Mouse (Mus musculus) left cerebral cortex, postnatal 25 days (tissue): Measurements from ENCODE around the gene Olfr820. TPM values are rescaled to one million over a fixed set of nuclear protein-coding genes. Genes with fewer than 3 reads are reported as not detected.
"Not testable (repeated sequence)": the region's sequence is repeated elsewhere in the genome, so short reads cannot be mapped to it uniquely, and the experiment has no call there.

Experiments used
- DNase-seq, 2 experiments: peaks; one replicate each; pipeline ENCODE4 v3.0.0; 2022; ENCODE audit warnings: low spot score in 2 of 2, mixed read lengths in 1 of 2
- intact Hi-C: fragments of 180-260 bp; cut with DNase I; formaldehyde crosslinking; loops from one replicate; pipeline ENCODE4 v1.15.1; 2025
- total RNA-seq, 2 experiments: library from RNA; stranded (reverse); gene quantifications; 2 replicates each; pipeline ENCODE4 v1.2.3; 2021

Olfr820 gene
- not detected for total RNA-seq

GRCm38 (mm10) chr10:130012321-130012720 lies at the start of gene Olfr820:
Gene Olfr820, plus strand, starts transcription at chr10:130012621.
- intact Hi-C loops: no loop called here
- no peak for DNase-seq

- intact Hi-C loops, DNase-seq: not testable (repeated sequence)
Measured at GRCm38 (mm10) chr10:129966232-129966631, 46.2 kb upstream of the Olfr820 start.

- DNase-seq, intact Hi-C loops: not testable (repeated sequence)
Measured at GRCm38 (mm10) chr10:129967166-129967565, 45.3 kb upstream of the Olfr820 start, which contains the start of gene Olfr819. Gene Olfr819, minus strand, starts transcription at chr10:129967266.

- DNase-seq, intact Hi-C loops: not testable (repeated sequence)
Measured at GRCm38 (mm10) chr10:129972994-129973393, 39.4 kb upstream of the Olfr820 start.

- DNase-seq, intact Hi-C loops: not testable (repeated sequence)
Measured at GRCm38 (mm10) chr10:129976040-129976439, 36.4 kb upstream of the Olfr820 start, which contains the start of gene Olfr247. Gene Olfr247, minus strand, starts transcription at chr10:129976140.

- intact Hi-C loops, DNase-seq: not testable (repeated sequence)
Measured at GRCm38 (mm10) chr10:129981867-129982266, 30.6 kb upstream of the Olfr820 start.

- DNase-seq, intact Hi-C loops: not testable (repeated sequence)
Measured at GRCm38 (mm10) chr10:129984962-129985361, 27.5 kb upstream of the Olfr820 start, which contains the start of gene Gm10310. Gene Gm10310, minus strand, starts transcription at chr10:129985062.

GRCm38 (mm10) chr10:130004104-130004503 lies 8.3 kb upstream of the Olfr820 start:
- DNase-seq, intact Hi-C loops: not testable (repeated sequence)

- DNase-seq, intact Hi-C loops: not testable (repeated sequence)
Measured at GRCm38 (mm10) chr10:130005366-130005765, 7.1 kb upstream of the Olfr820 start.

- intact Hi-C loops: no loop called here
Measured at GRCm38 (mm10) chr10:130030048-130030447, 17.6 kb downstream of the Olfr820 start, which contains the start of gene Olfr821. Gene Olfr821, plus strand, starts transcription at chr10:130030348.

GRCm38 (mm10) chr10:130037096-130037495 lies 24.7 kb downstream of the Olfr820 start:
- intact Hi-C loops: no loop called here

More at GRCm38 (mm10) chr10:130030048-130030447, 17.6 kb downstream of the Olfr820 start, which contains the start of gene Olfr821:
- DNase-seq: no peak

More at GRCm38 (mm10) chr10:130037096-130037495, 24.7 kb downstream of the Olfr820 start:
- no peak for DNase-seq

Other genes with a start within 250 kb of the Olfr820 start
- not detected for gene Olfr808, start 247.1 kb upstream of the Olfr820 start, total RNA-seq
- not detected for gene Olfr809, start 238.0 kb upstream of the Olfr820 start, total RNA-seq
- gene Olfr810, start 217.7 kb upstream of the Olfr820 start, total RNA-seq: not detected
- not detected for gene Olfr811, start 208.2 kb upstream of the Olfr820 start, total RNA-seq
- gene Olfr812, start 166.5 kb upstream of the Olfr820 start, total RNA-seq: not detected
- gene Olfr813, start 157.3 kb upstream of the Olfr820 start, total RNA-seq: not detected
- gene Olfr814, start 132.8 kb upstream of the Olfr820 start, total RNA-seq: not detected
- not detected for gene Olfr815, start 106.8 kb upstream of the Olfr820 start, total RNA-seq
- not detected for gene Olfr816, start 97.0 kb upstream of the Olfr820 start, total RNA-seq
- gene Olfr818, start 63.5 kb upstream of the Olfr820 start, total RNA-seq: not detected
- gene Olfr819, start 45.4 kb upstream of the Olfr820 start, total RNA-seq: not detected
- not detected for gene Olfr247, start 36.5 kb upstream of the Olfr820 start, total RNA-seq
- not detected for gene Gm10310, start 27.6 kb upstream of the Olfr820 start, total RNA-seq
- gene Olfr821, start 17.7 kb downstream of the Olfr820 start, total RNA-seq: not detected
- gene Olfr822, start 58.6 kb downstream of the Olfr820 start, total RNA-seq: not detected
- not detected for gene Olfr823, start 102.8 kb downstream of the Olfr820 start, total RNA-seq
- gene Olfr824, start 117.4 kb downstream of the Olfr820 start, total RNA-seq: not detected
- not detected for gene Olfr825, start 154.1 kb downstream of the Olfr820 start, total RNA-seq
- gene Olfr826, start 171.6 kb downstream of the Olfr820 start, total RNA-seq: not detected
- not detected for gene Olfr827, start 201.8 kb downstream of the Olfr820 start, total RNA-seq